Mouse (Mus musculus): ENCODE data around the gene 1110002E22Rik.

DNA sequence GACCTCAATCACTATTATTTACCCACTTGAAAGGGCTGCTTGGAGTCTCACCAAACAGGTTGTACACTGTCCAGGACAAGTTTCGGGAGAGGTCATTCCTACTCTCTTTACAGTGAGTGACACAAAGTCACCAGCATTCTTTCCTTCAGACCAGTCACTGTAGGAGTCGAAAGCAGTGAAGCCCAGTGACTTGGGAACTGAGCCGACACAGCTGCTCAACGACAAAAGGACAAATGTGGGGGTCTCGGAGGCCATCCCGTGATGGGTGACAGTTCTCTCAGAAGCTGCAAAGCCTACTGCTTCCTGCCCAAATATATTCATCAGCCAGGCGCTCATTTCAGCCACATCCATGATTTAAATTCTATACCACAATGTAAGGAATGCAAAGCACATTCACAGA, 7.9 kb upstream of the 1110002E22Rik start:
- TF ChIP-seq CTCF (IDR thresholded peaks at IDR 0.05; ENCODE audit: low read depth), result no peak
- no peak for TF ChIP-seq EP300 (IDR thresholded peaks at IDR 0.05; ENCODE audit: low read depth)
